Mouse (Mus musculus) erythroblast, embryonic 14.5 days (primary cell): ENCODE measurements around the gene Tex2.

Experiments used
- GATA1 ChIP-seq: IDR thresholded peaks from 2 replicates; pipeline ENCODE4 v1.6.1; 2012; ENCODE audit warnings: low read length, inconsistent platforms, mixed read lengths
- TAL1 ChIP-seq: IDR thresholded peaks from 3 replicates; pipeline ENCODE4 v1.6.1; 2012; ENCODE audit warnings: low read length, inconsistent platforms, mixed read lengths

DNA sequence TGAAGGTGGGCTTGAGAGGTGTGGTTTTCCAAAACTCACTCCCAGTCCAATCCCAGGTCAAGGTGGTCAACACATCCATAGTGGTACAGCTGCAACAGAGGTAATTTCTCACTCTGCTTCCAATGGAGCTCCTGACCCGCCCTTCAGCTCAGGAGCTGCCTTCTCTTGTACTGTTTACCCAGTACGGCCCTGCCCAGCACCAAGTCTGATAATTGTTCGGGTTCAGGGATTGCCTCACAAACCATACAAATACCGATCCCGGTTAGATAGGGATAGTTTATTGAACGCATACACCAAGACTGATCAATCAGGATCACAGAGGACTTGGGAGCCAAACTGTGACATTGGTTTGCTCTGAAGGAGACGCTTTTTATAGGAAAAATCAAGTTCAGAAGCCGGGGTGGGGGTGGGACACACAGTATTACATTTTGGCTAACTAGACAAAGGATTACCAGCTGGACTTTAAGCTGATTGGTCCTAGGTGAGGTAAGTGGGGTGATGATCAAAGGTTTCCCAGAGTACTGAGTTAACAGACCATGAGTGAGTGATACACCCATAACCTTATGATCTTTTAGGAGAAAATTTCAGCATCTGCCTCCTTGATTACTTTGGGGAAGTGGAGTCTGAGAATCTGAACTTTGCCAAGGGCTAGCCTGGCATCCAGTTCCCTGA is 29.9 kb upstream of the Tex2 start:
- TF ChIP-seq TAL1, result no peak
- TF ChIP-seq GATA1, result no peak
